Mouse (Mus musculus): Measurements from ENCODE around the gene Ak2. TPM values are rescaled to one million over a fixed set of nuclear protein-coding genes. Genes with fewer than 3 reads are reported as not detected.

Gene Ak2
- polyA plus RNA-seq, 1 experiment from 2014 or later = 148 TPM

DNA sequence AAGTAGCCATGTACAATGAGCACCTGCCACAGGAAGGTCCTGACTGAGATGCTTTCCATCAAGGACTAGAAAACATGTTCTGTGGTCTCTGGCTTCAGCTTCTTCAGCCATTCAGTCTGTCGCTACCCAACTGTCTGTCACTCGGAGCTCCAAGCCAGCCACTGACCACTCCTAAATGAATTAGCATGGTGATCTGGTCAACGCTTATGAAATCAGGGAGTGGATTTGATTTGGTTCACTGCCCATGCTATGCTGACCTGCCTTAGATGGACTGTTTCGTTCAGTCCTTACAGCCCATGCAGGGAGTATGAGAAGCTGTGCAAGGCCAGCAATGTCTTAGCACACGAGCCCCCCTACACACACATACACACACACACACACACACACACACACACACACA lies 37.9 kb upstream of the Ak2 start:
- Histone ChIP-seq H3K4me3 (ENCODE audit: low read depth, low read length) (no peak overlapping the region), H3K4me2 (no peak overlapping the region), H3K9me3 (ENCODE audit: low read depth, low read length) (no peaks in the 10 kb centered on the region), H3K27me3 (ENCODE audit: insufficient read depth, low read length) (no peaks in the 10 kb centered on the region), H3K36me3 (ENCODE audit: insufficient read depth) (no peaks in the 10 kb centered on the region), H3K4me1 (ENCODE audit: insufficient read depth) (no peaks in the 10 kb centered on the region), H3K9ac (no peak overlapping the region), H3K27ac (ENCODE audit: low read depth) (no peak overlapping the region)
- no peak for TF ChIP-seq CTCF (IDR thresholded peaks at IDR 0.05; ENCODE audit: low read depth)
- 85% methylated on average over 5 of the region's 5 CpGs for WGBS
- no peak for ATAC-seq (ENCODE audit: insufficient read depth)
- no peak for DNase-seq

DNA sequence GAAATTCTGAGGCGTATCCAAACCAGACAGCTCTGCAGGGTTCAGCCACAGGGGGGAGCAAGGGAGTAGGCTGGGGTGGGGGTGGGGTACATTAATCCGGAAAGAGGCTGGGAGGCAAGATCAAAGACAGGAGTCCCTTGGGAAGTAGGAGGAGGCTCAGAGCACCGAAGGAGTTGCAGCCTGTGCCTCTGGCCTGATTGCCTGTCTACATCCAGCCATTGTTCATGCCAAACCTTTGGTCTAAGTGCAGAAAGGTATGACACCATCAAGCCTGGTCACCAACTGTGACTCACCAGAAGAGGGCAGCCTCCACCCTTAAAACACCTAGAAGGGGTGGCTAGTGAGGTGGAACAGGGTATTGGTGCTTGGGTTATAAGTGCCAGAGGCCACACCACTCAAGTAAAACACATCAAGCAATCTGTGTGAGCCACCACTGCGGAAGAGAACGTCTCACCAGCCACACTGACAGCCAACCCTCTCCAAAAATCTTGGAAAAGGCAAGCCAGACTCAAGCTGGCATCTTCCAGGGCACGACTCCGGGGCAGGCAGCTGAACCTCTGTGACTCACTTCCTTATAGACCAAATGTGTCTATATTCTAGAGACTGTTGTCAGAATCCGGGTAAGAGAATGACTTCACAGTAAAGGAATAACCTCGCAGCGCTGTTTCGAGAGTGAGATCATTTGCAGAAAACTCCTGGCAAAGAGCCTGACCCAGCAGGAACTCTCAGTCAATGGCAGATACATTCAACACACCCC lies 34.4 kb upstream of the Ak2 start:
- peak; percentile 71 for TF ChIP-seq CTCF (IDR thresholded peaks at IDR 0.05; ENCODE audit: low read depth)
- no peaks in the 10 kb centered on the region for H3K9me3 ChIP-seq (ENCODE audit: low read depth, low read length)
- H3K9ac ChIP-seq = no peak overlapping the region
- peaks cover 3% of the 10 kb centered on the region; the same call in 1 of the 2 replicates for H3K4me1 ChIP-seq (ENCODE audit: insufficient read depth)
- peak overlapping the region; percentile 5; the same call in 1 of the 2 replicates for H3K27ac ChIP-seq (ENCODE audit: low read depth)
- H3K27me3 ChIP-seq (ENCODE audit: insufficient read depth, low read length) = no peaks in the 10 kb centered on the region
- 38% methylated on average over 11 of the region's 11 CpGs for WGBS
- no peak overlapping the region for H3K4me2 ChIP-seq
- no peaks in the 10 kb centered on the region for H3K36me3 ChIP-seq (ENCODE audit: insufficient read depth)
- DNase-seq = peak; percentile 78
- peak; percentile 64 for ATAC-seq (ENCODE audit: insufficient read depth)
- no peak overlapping the region for H3K4me3 ChIP-seq (ENCODE audit: low read depth, low read length)

DNA sequence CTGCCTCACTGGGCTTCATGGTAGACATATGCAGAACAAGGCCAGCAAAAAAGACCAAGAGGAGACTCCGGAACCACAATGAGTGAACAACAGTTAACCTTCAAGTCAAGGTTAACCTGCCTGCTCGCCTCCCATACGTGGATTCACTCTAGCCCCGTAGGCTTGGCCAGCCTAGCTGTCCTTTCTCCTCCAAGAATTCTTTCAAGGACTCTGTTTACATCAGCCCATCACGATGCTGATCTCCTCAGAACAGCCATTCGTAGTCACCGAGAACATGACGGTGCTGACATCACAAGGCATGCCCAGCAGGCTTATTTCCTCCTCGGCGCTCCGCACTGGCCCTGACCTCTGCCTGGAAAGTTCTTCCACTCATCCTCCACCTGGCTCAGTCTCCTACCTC lies 33.6 kb upstream of the Ak2 start:
- Histone ChIP-seq H3K9ac (no peak overlapping the region), H3K27ac (ENCODE audit: low read depth) (peak overlapping the region; percentile 5; the same call in 1 of the 2 replicates), H3K27me3 (ENCODE audit: insufficient read depth, low read length) (no peaks in the 10 kb centered on the region), H3K36me3 (ENCODE audit: insufficient read depth) (no peaks in the 10 kb centered on the region), H3K4me2 (no peak overlapping the region), H3K4me3 (ENCODE audit: low read depth, low read length) (no peak overlapping the region), H3K9me3 (ENCODE audit: low read depth, low read length) (no peaks in the 10 kb centered on the region), H3K4me1 (ENCODE audit: insufficient read depth) (peaks cover 7% of the 10 kb centered on the region)
- 65% methylated on average over 11 of the region's 11 CpGs for WGBS
- ATAC-seq (ENCODE audit: insufficient read depth) (no peak), DNase-seq (no peak)
- TF ChIP-seq CTCF (IDR thresholded peaks at IDR 0.05; ENCODE audit: low read depth) = no peak

DNA sequence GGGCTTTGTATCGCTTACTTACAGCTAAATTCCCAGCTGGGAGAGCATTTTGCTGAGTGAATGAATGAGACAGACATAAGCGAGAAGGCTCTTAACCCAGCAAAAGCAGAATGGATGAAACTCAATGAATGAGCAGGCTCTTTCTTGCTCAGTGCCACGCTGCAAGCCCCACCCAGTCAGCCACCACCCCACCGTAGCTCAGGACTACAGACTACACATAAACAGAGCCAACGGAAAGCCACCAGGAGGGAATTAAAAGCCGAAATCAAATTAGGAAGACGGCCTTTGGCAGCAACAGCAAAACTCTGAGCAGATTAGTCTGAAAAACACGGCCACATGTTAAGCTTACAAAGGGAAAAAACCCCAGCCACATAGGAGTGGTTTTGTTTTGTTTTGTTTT lies 32.9 kb upstream of the Ak2 start:
- Histone ChIP-seq H3K4me3 (ENCODE audit: low read depth, low read length) (no peak overlapping the region), H3K9ac (no peak overlapping the region), H3K9me3 (ENCODE audit: low read depth, low read length) (no peaks in the 10 kb centered on the region), H3K27ac (ENCODE audit: low read depth) (no peak overlapping the region), H3K4me2 (no peak overlapping the region), H3K27me3 (ENCODE audit: insufficient read depth, low read length) (no peaks in the 10 kb centered on the region), H3K4me1 (ENCODE audit: insufficient read depth) (peaks cover 8% of the 10 kb centered on the region), H3K36me3 (ENCODE audit: insufficient read depth) (no peaks in the 10 kb centered on the region)
- DNase-seq = no peak
- no peak for TF ChIP-seq CTCF (IDR thresholded peaks at IDR 0.05; ENCODE audit: low read depth)
- 74% methylated on average over 8 of the region's 8 CpGs for WGBS
- ATAC-seq (ENCODE audit: insufficient read depth) = no peak

DNA sequence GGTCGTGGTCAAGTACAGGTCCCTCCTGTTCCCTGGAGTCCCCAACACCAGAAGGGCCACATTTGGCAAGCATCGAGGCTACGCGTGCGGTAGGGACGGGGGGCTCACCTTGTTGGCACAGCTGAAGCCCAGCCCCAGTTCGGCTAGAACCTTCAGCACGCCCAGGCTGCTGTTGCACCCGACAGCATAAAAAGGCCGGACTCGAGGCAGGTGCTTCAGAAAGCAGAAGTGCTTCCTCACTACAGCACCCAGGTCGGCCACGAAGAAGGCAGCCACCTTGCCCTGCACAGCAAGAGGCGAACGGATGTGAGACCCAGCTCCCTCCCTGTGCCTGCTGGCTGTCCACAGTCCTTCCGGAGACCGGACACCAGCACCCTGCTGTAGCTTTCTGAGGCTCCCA lies 32.1 kb upstream of the Ak2 start:
- Histone ChIP-seq H3K9ac (no peak overlapping the region), H3K27ac (ENCODE audit: low read depth) (no peak overlapping the region), H3K4me3 (ENCODE audit: low read depth, low read length) (no peak overlapping the region), H3K4me2 (no peak overlapping the region), H3K36me3 (ENCODE audit: insufficient read depth) (no peaks in the 10 kb centered on the region), H3K9me3 (ENCODE audit: low read depth, low read length) (no peaks in the 10 kb centered on the region), H3K4me1 (ENCODE audit: insufficient read depth) (peaks cover 8% of the 10 kb centered on the region), H3K27me3 (ENCODE audit: insufficient read depth, low read length) (no peaks in the 10 kb centered on the region)
- ATAC-seq (ENCODE audit: insufficient read depth) (no peak), DNase-seq (no peak)
- 81% methylated on average over 17 of the region's 17 CpGs for WGBS
- TF ChIP-seq CTCF (IDR thresholded peaks at IDR 0.05; ENCODE audit: low read depth) = no peak

DNA sequence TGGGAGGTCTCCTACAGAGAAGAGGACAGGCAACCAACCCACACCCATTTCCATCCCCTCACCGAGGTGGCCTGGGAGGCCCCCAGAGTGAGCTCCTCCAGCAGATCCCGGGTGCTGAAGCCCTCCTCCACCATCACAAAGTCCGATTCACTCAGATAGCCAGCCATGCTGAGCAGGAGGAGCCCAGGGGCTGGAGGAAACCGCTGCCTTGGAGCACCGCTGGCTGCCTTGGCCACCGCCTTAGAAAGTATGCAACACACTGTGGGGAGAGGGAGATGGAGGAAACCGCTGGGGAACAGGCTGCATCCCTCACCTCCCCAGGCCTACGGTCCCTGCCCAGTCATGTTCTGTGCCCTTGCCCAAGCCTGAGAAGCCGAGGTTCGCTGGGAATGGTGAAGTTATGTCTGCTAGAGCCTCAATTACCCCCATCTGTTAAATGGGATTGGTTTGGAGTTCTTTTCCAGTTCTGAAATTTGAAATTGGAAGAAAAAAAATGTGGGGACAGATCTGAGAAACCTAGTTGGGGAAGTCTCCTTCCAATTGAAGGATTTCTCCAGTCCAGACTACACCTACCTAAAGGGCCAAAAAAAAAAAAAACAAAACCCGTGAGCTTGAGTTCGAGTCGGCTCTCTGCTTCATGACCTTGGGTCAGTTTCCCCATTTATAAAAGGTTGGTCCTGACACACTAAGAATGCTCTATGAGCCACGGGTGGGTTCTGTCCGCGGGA lies 30.3 kb upstream of the Ak2 start:
- 8% methylated on average over 16 of the region's 16 CpGs for WGBS
- H3K27me3 ChIP-seq (ENCODE audit: insufficient read depth, low read length) = no peaks in the 10 kb centered on the region
- H3K4me2 ChIP-seq = peak overlapping the region; percentile 90
- peak overlapping the region; percentile 75 for H3K9ac ChIP-seq
- no peak for ATAC-seq (ENCODE audit: insufficient read depth)
- H3K9me3 ChIP-seq (ENCODE audit: low read depth, low read length) = no peaks in the 10 kb centered on the region
- peak overlapping the region; percentile 71 for H3K4me3 ChIP-seq (ENCODE audit: low read depth, low read length)
- DNase-seq = peak; percentile 44
- no peak overlapping the region for H3K27ac ChIP-seq (ENCODE audit: low read depth)
- TF ChIP-seq CTCF (IDR thresholded peaks at IDR 0.05; ENCODE audit: low read depth) = no peak
- H3K4me1 ChIP-seq (ENCODE audit: insufficient read depth) = peaks cover 8% of the 10 kb centered on the region
- no peaks in the 10 kb centered on the region for H3K36me3 ChIP-seq (ENCODE audit: insufficient read depth)
